Mouse (Mus musculus): Measurements from ENCODE around the gene Clpsl2. TPM values are rescaled to one million over a fixed set of nuclear protein-coding genes. Genes with fewer than 3 reads are reported as not detected.

Clpsl2 gene
- polyA plus RNA-seq (2014; fragmentation: Nextera tagmentation; extraction: Ambion mirVana) = not detected in 2 replicates

DNA sequence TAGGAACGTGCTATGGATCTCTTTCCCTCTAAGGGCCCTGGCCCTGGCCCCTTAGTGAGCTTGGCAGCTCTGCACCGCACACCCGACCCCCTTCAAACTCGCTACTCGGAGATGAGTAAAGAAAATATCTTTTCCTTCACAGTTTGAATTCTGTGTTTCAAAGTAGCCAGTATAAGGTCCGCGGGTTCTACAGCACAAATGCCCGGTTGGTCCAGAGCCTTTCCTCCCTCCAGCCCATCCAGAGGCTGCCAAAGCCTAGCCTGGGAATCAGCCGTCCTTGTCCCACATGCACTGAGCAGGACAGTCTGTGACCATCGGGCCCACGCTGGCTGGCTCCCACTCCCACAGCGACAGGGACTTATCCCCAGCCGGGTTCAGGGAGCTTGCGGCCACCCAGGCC, at the start of gene Clpsl2:
Gene Clpsl2 (plus strand): TSS at position 301 of the 400 bp plus-strand sequence.
- H3K27ac ChIP-seq (replicated peaks in 1 of 2; ENCODE audit: control insufficient read depth in 1 of 2, insufficient read depth in 1 of 2, low read depth in 2 of 2, low read length in 2 of 2) = no peak within 1 kb of the TSS
- no peak for ATAC-seq (ENCODE audit: insufficient number of reproducible peaks, insufficient read depth, low FRiP score, low read depth)

DNA sequence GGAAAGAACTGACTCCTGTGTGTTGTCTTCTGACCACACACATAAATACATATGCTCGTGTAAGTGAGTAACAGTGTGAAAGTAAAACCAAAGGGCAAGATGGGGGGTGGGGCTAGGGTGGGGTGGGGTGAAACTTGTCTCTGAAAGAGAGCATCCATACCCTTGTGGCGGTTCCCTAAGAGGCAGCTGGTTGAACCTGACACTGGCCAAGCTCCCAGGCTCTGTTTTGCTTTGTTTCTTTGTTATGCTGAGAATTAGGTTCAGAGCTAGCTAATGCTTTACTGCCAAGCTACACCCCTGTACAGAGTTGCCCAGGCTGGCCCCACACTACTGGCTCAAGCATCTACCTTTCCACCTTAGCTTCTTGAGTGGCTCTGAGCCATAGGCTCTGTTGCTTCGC, 48.7 kb upstream of the Clpsl2 start:
- Histone ChIP-seq H3K4me2 (ENCODE audit: low read length) (no peak overlapping the region), H3K9me3 (ENCODE audit: control insufficient read depth, low read length) (no peaks in the 10 kb centered on the region), H3K9ac (ENCODE audit: low read length) (no peak overlapping the region), H3K4me1 (ENCODE audit: control insufficient read depth in 2 of 2, insufficient read depth in 2 of 2, low read length in 2 of 2) (no peaks in the 10 kb centered on the region), H3K27me3 (ENCODE audit: control insufficient read depth, insufficient read depth, low read length) (no peaks in the 10 kb centered on the region), H3K4me3 (ENCODE audit: control insufficient read depth in 1 of 2, insufficient read depth in 1 of 2, low read depth in 1 of 2, low read length in 2 of 2) (no peak overlapping the region), H3K27ac (replicated peaks in 1 of 2; ENCODE audit: control insufficient read depth in 1 of 2, insufficient read depth in 1 of 2, low read depth in 2 of 2, low read length in 2 of 2) (no peak overlapping the region), H3K36me3 (ENCODE audit: control insufficient read depth, insufficient read depth, low read length) (no peaks in the 10 kb centered on the region)
- no peak for ATAC-seq (ENCODE audit: insufficient number of reproducible peaks, insufficient read depth, low FRiP score, low read depth)
- WGBS = 71% methylated on average over 3 of the region's 3 CpGs

More for the DNA sequence above, at the start of gene Clpsl2:
- Histone ChIP-seq H3K9ac (ENCODE audit: low read length) (no peak within 1 kb of the TSS), H3K4me3 (ENCODE audit: control insufficient read depth in 1 of 2, insufficient read depth in 1 of 2, low read depth in 1 of 2, low read length in 2 of 2) (no peak within 1 kb of the TSS), H3K27me3 (ENCODE audit: control insufficient read depth, insufficient read depth, low read length) (0 out of 2 replicates have a peak, but pooled peaks cover 2% of the 10 kb centered on the region), H3K36me3 (ENCODE audit: control insufficient read depth, insufficient read depth, low read length) (no peaks in the 10 kb centered on the region), H3K4me2 (ENCODE audit: low read length) (no peak within 1 kb of the TSS), H3K9me3 (ENCODE audit: control insufficient read depth, low read length) (no peaks in the 10 kb centered on the region), H3K4me1 (ENCODE audit: control insufficient read depth in 2 of 2, insufficient read depth in 2 of 2, low read length in 2 of 2) (no peaks in the 10 kb centered on the region)
- WGBS = 74% methylated on average over 14 of the region's 14 CpGs

DNA sequence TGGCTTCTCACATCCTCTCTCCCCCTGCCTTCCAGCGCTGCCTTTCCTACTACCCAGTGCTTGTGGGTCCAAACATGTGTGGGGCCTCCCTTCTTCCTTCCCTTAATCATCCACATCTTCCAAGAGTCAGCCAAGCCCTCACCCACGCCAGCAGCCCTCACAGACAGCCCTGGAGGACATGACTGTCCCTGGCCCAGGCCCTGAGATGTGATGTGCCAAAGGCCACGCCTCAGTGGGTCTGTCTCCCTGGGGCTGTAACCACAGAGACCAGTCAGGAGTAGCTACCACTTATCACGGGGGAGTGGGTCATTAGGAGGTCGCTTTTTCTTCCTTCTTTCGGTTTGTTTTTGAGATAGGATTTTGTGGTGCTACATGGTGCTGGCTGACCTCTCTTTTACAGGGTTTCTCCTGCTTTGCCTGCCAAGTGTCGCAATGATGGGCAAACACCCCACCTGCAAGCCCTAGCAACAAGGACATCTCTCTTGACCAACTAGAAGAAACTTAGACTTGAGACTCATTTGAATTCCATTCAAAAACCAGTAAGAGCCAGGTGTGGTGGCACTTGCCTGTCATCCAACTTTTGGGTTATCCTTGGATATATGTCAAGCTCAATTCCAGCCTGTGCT, 46.9 kb upstream of the Clpsl2 start:
- Histone ChIP-seq H3K27me3 (ENCODE audit: control insufficient read depth, insufficient read depth, low read length) (no peaks in the 10 kb centered on the region), H3K9me3 (ENCODE audit: control insufficient read depth, low read length) (no peaks in the 10 kb centered on the region), H3K4me1 (ENCODE audit: control insufficient read depth in 2 of 2, insufficient read depth in 2 of 2, low read length in 2 of 2) (peaks cover 3 to 5% of the 10 kb centered on the region in 2 experiments; a peak in 2 of 4 replicates), H3K27ac (replicated peaks in 1 of 2; ENCODE audit: control insufficient read depth in 1 of 2, insufficient read depth in 1 of 2, low read depth in 2 of 2, low read length in 2 of 2) (no peak overlapping the region), H3K4me3 (ENCODE audit: control insufficient read depth in 1 of 2, insufficient read depth in 1 of 2, low read depth in 1 of 2, low read length in 2 of 2) (no peak overlapping the region), H3K36me3 (ENCODE audit: control insufficient read depth, insufficient read depth, low read length) (no peaks in the 10 kb centered on the region), H3K4me2 (ENCODE audit: low read length) (no peak overlapping the region), H3K9ac (ENCODE audit: low read length) (no peak overlapping the region)
- ATAC-seq (ENCODE audit: insufficient number of reproducible peaks, insufficient read depth, low FRiP score, low read depth) = no peak
- WGBS = 46% methylated on average over 7 of the region's 7 CpGs

DNA sequence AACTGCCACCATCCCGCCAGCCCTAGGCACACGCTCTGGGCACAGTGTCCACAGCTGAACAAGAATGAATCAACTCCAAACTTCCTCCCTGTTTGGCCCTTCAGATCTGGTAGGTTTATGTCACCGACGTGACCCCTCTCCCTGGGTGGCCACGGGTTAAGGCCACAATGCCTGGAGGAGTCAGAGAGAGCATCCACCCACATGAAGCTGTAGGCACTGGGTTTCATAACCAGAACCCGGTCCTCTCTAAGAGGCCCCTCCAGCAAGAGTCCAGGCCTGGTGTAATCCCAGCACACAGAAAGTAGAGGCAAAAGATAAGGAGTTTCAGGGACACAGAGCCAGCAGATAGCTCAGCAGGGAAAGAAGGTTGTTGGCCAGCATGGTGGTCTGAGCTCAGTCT, 45.0 kb upstream of the Clpsl2 start:
- Histone ChIP-seq H3K36me3 (ENCODE audit: control insufficient read depth, insufficient read depth, low read length) (no peaks in the 10 kb centered on the region), H3K27ac (replicated peaks in 1 of 2; ENCODE audit: control insufficient read depth in 1 of 2, insufficient read depth in 1 of 2, low read depth in 2 of 2, low read length in 2 of 2) (no peak overlapping the region), H3K27me3 (ENCODE audit: control insufficient read depth, insufficient read depth, low read length) (no peaks in the 10 kb centered on the region), H3K4me3 (ENCODE audit: control insufficient read depth in 1 of 2, insufficient read depth in 1 of 2, low read depth in 1 of 2, low read length in 2 of 2) (no peak overlapping the region), H3K9ac (ENCODE audit: low read length) (no peak overlapping the region), H3K4me1 (ENCODE audit: control insufficient read depth in 2 of 2, insufficient read depth in 2 of 2, low read length in 2 of 2) (peaks cover 7 to 8% of the 10 kb centered on the region in 2 experiments; a peak in 2 of 4 replicates), H3K4me2 (ENCODE audit: low read length) (no peak overlapping the region), H3K9me3 (ENCODE audit: control insufficient read depth, low read length) (no peaks in the 10 kb centered on the region)
- WGBS = 75% methylated on average over 6 of the region's 6 CpGs
- ATAC-seq (ENCODE audit: insufficient number of reproducible peaks, insufficient read depth, low FRiP score, low read depth) = no peak

DNA sequence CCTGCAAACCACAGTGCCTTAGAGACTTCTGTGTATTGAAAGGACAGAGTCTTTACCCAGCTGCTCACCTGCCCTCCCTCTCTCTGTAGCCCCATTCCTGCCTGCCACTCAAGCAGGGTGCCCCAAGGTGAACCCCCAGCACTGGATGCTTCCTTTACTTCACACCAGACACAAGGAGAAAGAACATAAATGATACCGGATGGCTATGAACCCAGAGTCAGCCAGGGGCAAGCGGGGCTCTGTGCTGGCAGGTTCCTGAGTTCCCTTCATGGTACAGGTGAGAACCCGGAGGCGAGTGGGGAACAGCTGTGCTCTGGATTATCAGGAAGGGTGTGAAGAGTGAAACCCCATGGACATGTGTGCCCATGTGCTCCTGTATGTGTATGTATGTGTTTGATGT, 43.6 kb upstream of the Clpsl2 start:
- no peak overlapping the region for H3K9ac ChIP-seq (ENCODE audit: low read length)
- H3K36me3 ChIP-seq (ENCODE audit: control insufficient read depth, insufficient read depth, low read length) = no peaks in the 10 kb centered on the region
- no peak overlapping the region for H3K4me2 ChIP-seq (ENCODE audit: low read length)
- no peak overlapping the region for H3K4me3 ChIP-seq (ENCODE audit: control insufficient read depth in 1 of 2, insufficient read depth in 1 of 2, low read depth in 1 of 2, low read length in 2 of 2)
- H3K27me3 ChIP-seq (ENCODE audit: control insufficient read depth, insufficient read depth, low read length) = no peaks in the 10 kb centered on the region
- 88% methylated on average over 4 of the region's 4 CpGs for WGBS
- peaks cover 8 to 10% of the 10 kb centered on the region in 2 experiments for H3K4me1 ChIP-seq (ENCODE audit: control insufficient read depth in 2 of 2, insufficient read depth in 2 of 2, low read length in 2 of 2)
- no peak overlapping the region for H3K27ac ChIP-seq (replicated peaks in 1 of 2; ENCODE audit: control insufficient read depth in 1 of 2, insufficient read depth in 1 of 2, low read depth in 2 of 2, low read length in 2 of 2)
- ATAC-seq (ENCODE audit: insufficient number of reproducible peaks, insufficient read depth, low FRiP score, low read depth) = no peak
- no peaks in the 10 kb centered on the region for H3K9me3 ChIP-seq (ENCODE audit: control insufficient read depth, low read length)

DNA sequence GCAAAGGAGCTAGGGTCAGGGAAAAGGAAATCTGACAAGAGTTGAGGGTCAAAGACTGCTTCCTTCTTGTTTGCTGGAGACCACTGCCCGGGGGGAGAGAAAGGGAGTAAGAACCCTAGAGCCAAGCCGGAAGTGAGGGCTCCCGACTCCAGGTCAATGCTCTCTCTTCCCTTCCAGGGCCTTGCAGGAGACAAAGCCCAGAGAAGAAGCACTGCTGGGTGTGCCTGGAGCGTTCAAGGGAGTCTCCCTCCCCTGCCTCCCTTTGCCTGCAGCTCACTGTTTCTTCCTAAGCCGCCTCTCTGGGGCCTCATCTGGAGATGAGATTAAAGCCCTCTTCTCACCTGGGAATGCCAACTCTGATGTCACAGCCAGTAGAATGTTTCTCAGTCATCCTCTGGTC, 42.3 kb upstream of the Clpsl2 start:
- Histone ChIP-seq H3K27me3 (ENCODE audit: control insufficient read depth, insufficient read depth, low read length) (no peaks in the 10 kb centered on the region; the same call in 1 of the 2 replicates), H3K4me1 (ENCODE audit: control insufficient read depth in 2 of 2, insufficient read depth in 2 of 2, low read length in 2 of 2) (peaks cover 14 to 18% of the 10 kb centered on the region in 2 experiments), H3K4me3 (ENCODE audit: control insufficient read depth in 1 of 2, insufficient read depth in 1 of 2, low read depth in 1 of 2, low read length in 2 of 2) (no peak overlapping the region), H3K9ac (ENCODE audit: low read length) (no peak overlapping the region), H3K27ac (replicated peaks in 1 of 2; ENCODE audit: control insufficient read depth in 1 of 2, insufficient read depth in 1 of 2, low read depth in 2 of 2, low read length in 2 of 2) (no peak overlapping the region), H3K36me3 (ENCODE audit: control insufficient read depth, insufficient read depth, low read length) (no peaks in the 10 kb centered on the region), H3K9me3 (ENCODE audit: control insufficient read depth, low read length) (no peaks in the 10 kb centered on the region), H3K4me2 (ENCODE audit: low read length) (no peak overlapping the region)
- WGBS = 22% methylated on average over 5 of the region's 5 CpGs
- ATAC-seq (ENCODE audit: insufficient number of reproducible peaks, insufficient read depth, low FRiP score, low read depth) = no peak

DNA sequence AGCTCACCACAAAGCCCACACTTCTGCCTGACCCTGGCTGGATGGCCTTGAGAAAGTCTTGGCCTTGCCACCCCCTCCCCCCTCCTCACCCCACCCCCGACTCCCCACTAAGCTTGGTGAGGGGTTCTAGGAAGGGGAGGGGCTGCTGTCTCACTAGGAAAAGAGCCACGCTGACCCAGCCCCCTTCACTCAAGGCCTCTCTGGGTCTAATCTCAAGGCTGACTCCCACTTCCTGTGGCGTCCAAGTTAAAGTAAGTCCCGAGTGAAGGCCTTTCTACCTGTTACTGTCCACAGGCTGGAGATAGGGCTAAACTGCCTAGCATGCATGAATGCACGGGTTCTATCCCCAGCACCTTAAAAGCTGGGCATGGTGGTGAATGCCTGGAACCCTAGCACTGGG, 41.7 kb upstream of the Clpsl2 start:
- 23% methylated on average over 5 of the region's 5 CpGs for WGBS
- Histone ChIP-seq H3K4me3 (ENCODE audit: control insufficient read depth in 1 of 2, insufficient read depth in 1 of 2, low read depth in 1 of 2, low read length in 2 of 2) (no peak overlapping the region), H3K9ac (ENCODE audit: low read length) (no peak overlapping the region)

More for the DNA sequence above, 41.7 kb upstream of the Clpsl2 start:
- H3K36me3 ChIP-seq (ENCODE audit: control insufficient read depth, insufficient read depth, low read length) = no peaks in the 10 kb centered on the region
- peaks cover 14 to 18% of the 10 kb centered on the region in 2 experiments for H3K4me1 ChIP-seq (ENCODE audit: control insufficient read depth in 2 of 2, insufficient read depth in 2 of 2, low read length in 2 of 2)
- H3K27me3 ChIP-seq (ENCODE audit: control insufficient read depth, insufficient read depth, low read length) = no peaks in the 10 kb centered on the region; the same call in 1 of the 2 replicates
- H3K9me3 ChIP-seq (ENCODE audit: control insufficient read depth, low read length) = no peaks in the 10 kb centered on the region
- no peak for ATAC-seq (ENCODE audit: insufficient number of reproducible peaks, insufficient read depth, low FRiP score, low read depth)
- H3K27ac ChIP-seq (replicated peaks in 1 of 2; ENCODE audit: control insufficient read depth in 1 of 2, insufficient read depth in 1 of 2, low read depth in 2 of 2, low read length in 2 of 2) = no peak overlapping the region
- no peak overlapping the region for H3K4me2 ChIP-seq (ENCODE audit: low read length)
